Mouse (Mus musculus) frontal cortex, postnatal 25 days (tissue): ENCODE measurements around the gene Fmo1.
"Not testable (repeated sequence)": the region's sequence is repeated elsewhere in the genome, so short reads cannot be mapped to it uniquely, and the experiment has no call there.

Source experiments
- DNase-seq, 2 experiments: peaks; one replicate each; pipeline ENCODE4 v3.0.0; 2022; ENCODE audit warnings: low spot score in 2 of 2

Gene Fmo1

DNA sequence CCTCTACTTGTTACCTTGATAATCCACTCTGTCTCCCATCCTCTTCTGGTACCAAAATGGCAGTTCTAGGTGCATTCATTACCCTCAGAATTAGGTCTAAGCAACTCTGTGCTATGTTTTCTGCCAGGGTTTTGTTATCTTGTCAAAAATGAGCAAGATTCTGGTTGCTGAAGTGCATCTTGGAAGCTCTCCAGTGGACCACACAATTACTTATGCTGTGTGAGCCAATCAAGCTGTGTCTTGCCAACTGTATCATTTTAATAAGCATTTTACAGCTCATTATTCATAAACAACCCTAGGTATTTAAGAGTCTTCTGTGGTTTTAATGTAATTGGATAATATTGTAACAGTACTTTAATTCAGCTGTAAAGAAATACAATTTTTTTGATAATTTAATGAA is 70.0 kb downstream of the Fmo1 start:
- no peak for DNase-seq

DNA sequence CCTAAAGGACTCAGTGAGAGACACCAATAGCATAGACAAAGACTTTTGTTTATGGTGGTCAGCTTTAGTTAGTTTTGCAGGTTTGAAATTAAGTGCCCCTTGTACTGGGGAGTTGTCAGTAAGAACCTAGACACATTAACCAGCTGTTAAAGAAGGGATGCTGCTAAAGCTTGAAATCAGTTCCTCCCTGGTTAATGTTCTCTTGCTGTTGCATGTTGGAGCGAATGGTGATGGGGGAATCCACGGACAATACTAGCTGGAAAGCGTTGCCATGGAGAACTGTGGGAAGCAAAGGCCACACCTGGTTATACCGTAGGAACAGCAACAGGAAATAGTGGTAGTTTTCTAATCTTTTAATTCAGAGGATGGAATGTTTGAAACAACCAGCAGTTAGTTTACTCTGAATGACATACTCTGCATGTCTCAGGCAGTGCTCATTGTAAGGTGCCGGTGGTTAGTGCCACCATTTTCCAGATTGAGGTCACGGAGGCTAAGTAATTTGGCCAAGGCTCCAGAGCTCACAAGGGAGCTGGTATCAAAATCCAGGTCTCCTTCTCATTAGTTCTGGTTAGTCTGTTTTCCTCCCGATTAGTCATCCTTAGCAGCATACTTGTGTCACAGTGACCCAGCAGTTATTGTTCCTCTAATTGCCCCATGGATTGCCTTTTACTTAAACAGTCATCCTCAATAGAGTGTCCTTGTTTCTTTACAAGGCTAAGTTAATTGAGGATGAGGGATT is 73.9 kb downstream of the Fmo1 start:
- no peak for DNase-seq

DNA sequence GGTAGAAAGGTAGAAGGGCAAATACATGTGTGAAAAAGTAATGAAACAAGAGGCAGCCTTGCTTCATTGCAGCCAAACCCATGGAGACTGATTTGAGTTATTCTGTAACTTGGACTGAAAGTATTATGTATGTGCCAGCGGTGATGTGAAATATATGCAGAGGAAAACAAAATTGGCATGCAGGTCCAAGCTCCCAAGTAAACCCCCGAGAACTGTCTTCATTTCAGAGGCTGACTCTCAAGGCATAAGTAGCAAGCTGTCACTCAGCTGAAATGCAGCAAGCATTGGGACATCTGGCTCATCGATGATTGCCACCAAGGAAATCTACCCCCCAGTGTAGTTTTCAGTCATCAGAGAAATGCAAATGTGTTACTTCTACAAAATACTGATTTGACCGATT is 81.2 kb downstream of the Fmo1 start:
- DNase-seq: no peak

DNA sequence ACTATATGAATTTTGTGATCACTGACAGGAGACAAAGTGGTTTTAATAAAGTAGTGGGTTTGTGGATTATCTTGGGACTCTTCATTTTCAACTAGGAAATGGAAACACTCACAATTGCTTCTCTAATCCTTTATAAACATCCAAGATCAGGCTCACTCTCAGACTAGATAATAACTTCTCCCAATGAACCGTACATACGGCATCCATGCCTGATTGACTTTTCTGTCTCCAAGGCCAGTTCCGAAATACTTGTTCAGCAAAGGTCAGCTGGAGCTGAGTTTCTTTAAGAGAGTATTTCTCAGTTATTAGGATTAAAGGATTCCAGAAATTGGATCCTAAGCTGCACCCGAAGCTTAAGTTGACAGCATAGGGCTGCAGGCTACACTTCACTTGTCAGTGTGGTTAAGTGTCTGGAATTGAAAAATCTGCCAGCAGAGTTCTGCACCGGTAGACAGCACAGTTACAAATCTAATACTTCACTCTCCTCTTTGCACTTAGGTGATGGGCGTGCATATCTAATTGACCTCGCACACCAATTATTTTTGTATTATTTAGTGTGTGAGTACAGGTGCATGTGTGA is 82.7 kb downstream of the Fmo1 start:
- no peak for DNase-seq

DNA sequence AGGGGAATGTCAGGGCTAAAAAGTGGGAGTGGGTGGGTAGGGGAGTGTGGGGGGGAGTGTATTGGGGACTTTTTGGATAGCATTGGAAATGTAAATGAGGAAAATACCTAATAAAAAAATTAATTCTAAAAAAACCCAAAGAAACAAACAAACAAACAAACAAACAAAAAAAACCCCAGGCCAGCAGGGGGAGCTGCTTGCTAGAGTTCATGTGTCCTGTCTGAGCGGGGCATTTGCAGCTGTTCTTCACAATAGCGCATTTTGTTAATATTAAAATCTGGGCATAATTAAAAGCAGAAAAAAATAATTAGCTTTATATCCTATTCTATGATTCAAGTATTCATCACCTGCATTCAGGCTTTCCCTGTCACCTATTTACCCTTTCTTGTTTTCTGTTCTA is 85.4 kb downstream of the Fmo1 start:
- DNase-seq: not testable (repeated sequence)
